Mouse (Mus musculus) embryonic facial prominence, embryonic 10.5 days (tissue): Measurements from ENCODE around the gene Cphx2. TPM values are rescaled to one million over a fixed set of nuclear protein-coding genes. Genes with fewer than 3 reads are reported as not detected.
"Not testable (repeated sequence)": the region's sequence is repeated elsewhere in the genome, so short reads cannot be mapped to it uniquely, and the experiment has no call there.

Experiments
- DNase-seq: peaks from one replicate; pipeline ENCODE4 v3.0.0-alpha.2; 2017; ENCODE audit warnings: low spot score
- H3K27ac ChIP-seq: fragments of 300-500 bp; sonication (generic); replicated peaks from 2 replicates; pipeline ENCODE4 v1.5.1; 2016; ENCODE audit warnings: mild to moderate bottlenecking
- H3K27me3 ChIP-seq: fragments of 300-500 bp; sonication (generic); replicated peaks from 2 replicates; pipeline ENCODE4 v1.6.1; 2016; ENCODE audit warnings: low read depth, mild to moderate bottlenecking; ENCODE audit not compliant: poor library complexity, severe bottlenecking
- H3K36me3 ChIP-seq: fragments of 300-500 bp; sonication (generic); replicated peaks from 2 replicates; pipeline ENCODE4 v1.6.1; 2016; ENCODE audit warnings: mild to moderate bottlenecking, moderate library complexity
- H3K4me1 ChIP-seq: fragments of 300-500 bp; sonication (generic); 2 replicates; pipeline ENCODE4 v1.6.1; 2016
- H3K4me3 ChIP-seq: fragments of 300-500 bp; sonication (generic); 2 replicates; pipeline ENCODE4 v1.5.1; 2016; ENCODE audit warnings: mild to moderate bottlenecking, moderate library complexity
- H3K9me3 ChIP-seq: fragments of 300-500 bp; sonication (generic); 2 replicates; pipeline ENCODE4 v1.6.1; 2016; ENCODE audit warnings: mild to moderate bottlenecking
- WGBS: fragments of 180-500 bp; shearing (Covaris S2); methylation state at CpG from one replicate; pipeline ENCODE4 v1.1.7; 2016; 5-methylcytosine and 5-hydroxymethylcytosine counted together
- polyA plus RNA-seq: library from polyadenylated mRNA; unstranded; fragments of >200 nt; fragmentation: Nextera tagmentation; extraction: Ambion mirVana; gene quantifications from 2 replicates; pipeline ENCODE4 v1.2.1, GENCODE M21; 2016

Gene Cphx2
- polyA plus RNA-seq, 1 experiment from 2014 or later = not detected

DNA sequence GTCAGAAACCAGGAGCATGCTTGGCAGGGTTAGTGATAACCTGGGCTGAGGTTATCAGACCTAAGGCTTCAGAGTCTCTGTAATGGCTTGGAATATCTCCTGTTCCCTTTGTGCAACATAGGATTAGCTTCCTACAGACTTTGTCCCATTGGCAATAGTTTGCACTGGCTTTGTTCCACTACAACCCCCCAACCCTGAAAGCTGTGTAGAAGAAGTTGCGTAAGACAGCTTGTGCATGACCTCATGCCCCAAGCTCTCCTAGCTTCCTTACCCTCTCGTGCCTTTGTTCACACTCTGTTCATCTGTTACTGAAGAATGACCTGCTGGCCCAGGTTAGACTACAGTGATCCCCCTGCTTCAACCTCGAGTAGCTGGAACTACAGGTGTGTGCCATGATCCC, 16.3 kb downstream of the Cphx2 start:
- H3K27ac ChIP-seq, H3K4me3 ChIP-seq, DNase-seq, H3K27me3 ChIP-seq, H3K9me3 ChIP-seq, H3K4me1 ChIP-seq, H3K36me3 ChIP-seq: not testable (repeated sequence)
- WGBS = no CpG with 5 or more reads among the region's 3 CpGs

DNA sequence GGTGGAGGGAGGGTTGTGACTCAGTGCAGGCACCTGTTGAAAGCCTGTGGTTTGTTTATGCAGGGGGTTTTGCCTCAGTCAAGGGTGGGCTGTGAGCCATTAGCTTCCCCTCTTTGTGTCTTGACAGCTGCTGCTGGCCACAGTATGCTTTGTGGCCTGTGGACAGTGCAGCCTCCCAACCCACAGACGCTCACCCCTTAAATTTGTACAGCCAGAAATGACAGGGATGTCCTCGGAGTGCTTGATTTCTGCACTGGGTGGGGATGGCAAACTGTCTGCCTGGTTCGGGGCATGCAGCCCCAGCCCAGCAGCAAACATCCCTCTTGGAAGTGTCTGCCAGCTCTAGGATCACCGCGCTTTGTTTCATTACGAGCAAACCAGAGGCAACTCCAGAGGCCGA, 36.8 kb downstream of the Cphx2 start, which contains the start of gene Duxbl2:
Gene Duxbl2 (plus strand): TSS at position 200 of the 400 bp plus-strand sequence.
- H3K4me1 ChIP-seq, H3K27me3 ChIP-seq, H3K36me3 ChIP-seq, H3K4me3 ChIP-seq, H3K27ac ChIP-seq, DNase-seq, H3K9me3 ChIP-seq: not testable (repeated sequence)
- WGBS = no CpG with 5 or more reads among the region's 7 CpGs

DNA sequence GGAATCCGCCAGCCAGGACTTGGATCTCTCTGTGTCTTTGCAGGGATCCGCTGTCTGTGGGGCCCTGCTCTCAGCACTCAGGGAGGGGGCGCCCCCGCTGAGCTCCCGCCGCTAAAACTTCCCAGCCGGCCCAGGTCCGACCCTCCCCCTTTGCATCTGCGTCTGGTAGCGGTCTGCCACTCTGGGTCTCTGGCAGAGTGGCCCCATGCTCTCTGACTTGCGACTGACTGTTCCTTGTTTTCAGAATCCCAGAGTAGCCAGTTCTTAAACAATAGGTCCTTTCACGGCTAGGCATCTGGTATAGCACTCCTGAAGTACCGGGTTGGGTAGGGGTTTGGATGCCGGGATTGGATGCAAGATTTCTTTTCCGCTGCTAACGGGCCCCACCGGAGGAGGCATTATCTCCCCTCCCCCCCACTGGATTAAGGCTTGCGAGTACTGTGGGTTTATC, 37.3 kb downstream of the Cphx2 start:
- not testable (repeated sequence) for H3K27me3 ChIP-seq, H3K36me3 ChIP-seq, H3K9me3 ChIP-seq, H3K4me1 ChIP-seq, H3K4me3 ChIP-seq, DNase-seq, H3K27ac ChIP-seq
- WGBS = no CpG with 5 or more reads among the region's 18 CpGs

DNA sequence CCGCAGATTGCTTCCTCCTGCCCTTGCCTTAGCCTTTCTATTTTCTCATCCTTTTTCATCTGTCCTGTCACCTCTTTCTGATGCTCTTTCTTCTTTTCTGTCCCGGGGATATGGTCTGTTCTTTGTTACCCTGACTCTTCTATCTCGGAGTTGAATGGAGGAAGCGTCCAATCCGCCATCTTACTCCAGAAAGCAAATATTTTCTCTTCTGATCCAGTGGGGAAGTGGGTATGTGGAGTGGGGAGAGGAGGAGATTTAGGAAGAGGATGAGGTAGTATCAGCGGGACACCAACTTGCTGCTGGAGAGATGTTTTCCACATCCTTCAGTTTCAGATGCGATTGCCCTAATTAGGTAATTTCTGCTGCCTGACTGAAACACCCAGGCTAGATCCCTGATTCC, 37.8 kb downstream of the Cphx2 start:
- not testable (repeated sequence) for H3K36me3 ChIP-seq, H3K4me3 ChIP-seq, H3K27me3 ChIP-seq, H3K27ac ChIP-seq, H3K4me1 ChIP-seq, DNase-seq, H3K9me3 ChIP-seq
- no CpG with 5 or more reads among the region's 7 CpGs for WGBS

Other genes with a start within 250 kb of the Cphx2 start
- gene Anxa11, start 239.4 kb upstream of the Cphx2 start, polyA plus RNA-seq = 5.3 and 6.1 TPM in 2 replicates
- gene Plac9a, start 178.4 kb upstream of the Cphx2 start, polyA plus RNA-seq = not detected in 2 replicates
- gene Tmem254a, start 153.8 kb upstream of the Cphx2 start, polyA plus RNA-seq = 2.2 and 2.4 TPM in 2 replicates
- 0.09 TPM in 1 of 2 replicates, not detected in the other for gene Cphx1, start 143.2 kb upstream of the Cphx2 start, polyA plus RNA-seq
- gene Duxbl1, start 102.9 kb upstream of the Cphx2 start, polyA plus RNA-seq = 1.9 and 3.3 TPM in 2 replicates
- gene Gm9780, start 38.8 kb upstream of the Cphx2 start, polyA plus RNA-seq = not detected in 2 replicates
- gene Tmem254c, start 14.2 kb upstream of the Cphx2 start, polyA plus RNA-seq = 21.1 and 25.6 TPM in 2 replicates
- gene Cphx3, start 781 bp downstream of the Cphx2 start, polyA plus RNA-seq = not detected in 2 replicates
- 1.4 TPM in 1 of 2 replicates, not detected in the other for gene Duxbl2, start 36.8 kb downstream of the Cphx2 start, polyA plus RNA-seq
- not detected in 2 replicates for gene Plac9b, start 101.0 kb downstream of the Cphx2 start, polyA plus RNA-seq
- 18.3 and 18.5 TPM in 2 replicates for gene Tmem254b, start 125.5 kb downstream of the Cphx2 start, polyA plus RNA-seq
- 4.5 and 4.7 TPM in 2 replicates for gene Duxbl3, start 176.4 kb downstream of the Cphx2 start, polyA plus RNA-seq